ENCODE assay signal across 11 mouse cellular contexts in the genomic region with DNA sequence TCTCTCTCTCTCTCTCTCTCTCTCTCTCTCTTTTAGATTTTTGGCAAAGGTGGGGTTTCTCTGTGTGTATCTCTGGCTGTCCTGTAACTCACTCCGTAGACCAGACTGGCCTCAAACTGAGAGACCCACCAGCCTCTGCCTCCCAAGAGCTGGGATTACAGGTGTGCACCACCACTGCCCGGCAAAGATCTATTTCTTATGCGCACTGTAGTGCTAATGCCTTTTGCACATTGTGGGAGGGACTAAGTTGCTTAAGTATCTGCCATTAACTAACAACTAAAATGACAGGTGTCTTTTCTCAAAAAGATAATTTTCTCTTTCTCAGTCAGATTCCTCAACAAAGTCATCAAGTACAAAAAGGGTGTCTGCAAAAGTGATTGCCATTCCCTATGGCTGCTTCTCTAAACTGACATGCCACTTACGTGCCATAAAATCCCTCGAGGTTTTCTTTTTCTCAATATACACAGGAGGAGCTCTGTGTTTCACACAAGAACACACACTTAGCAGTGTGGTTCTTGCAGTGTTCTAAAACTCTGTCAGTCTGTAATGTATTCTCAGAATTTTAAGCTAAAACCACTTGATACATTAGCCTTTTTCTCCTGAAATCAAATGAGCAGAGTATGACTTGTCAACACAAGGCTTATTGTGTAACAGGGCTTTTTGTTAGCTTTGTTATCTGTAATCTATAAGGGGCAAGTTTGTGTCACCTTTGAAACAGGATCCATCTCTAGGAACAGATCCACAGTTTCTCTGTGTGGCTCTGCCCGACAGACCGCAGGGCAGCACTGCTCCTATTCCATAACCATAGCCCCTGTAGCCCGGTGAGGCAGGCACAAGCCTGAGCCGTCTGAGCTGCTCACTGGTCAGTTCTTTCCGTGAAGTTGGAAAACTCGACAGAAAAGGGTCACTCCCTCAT.
"Had no signal": no experiment of that assay in that cellular context is flagged by ENCODE, and none has a peak within 500 bp of the region (broad histone marks: within the 10 kb centered on the region; RNA-seq: fewer than 3 reads in every experiment).

No protein-coding gene starts in this region.

- H3K9me3 ChIP-seq: limb, embryonic 12.5 days; midbrain, embryonic 10.5 days; midbrain, embryonic 15.5 days had no signal

- H3K27me3 ChIP-seq: limb, embryonic 12.5 days; midbrain, embryonic 15.5 days had no signal

- H3K9ac ChIP-seq: limb, embryonic 12.5 days; midbrain, embryonic 15.5 days had no signal

- H3K4me1 ChIP-seq: limb, embryonic 12.5 days; midbrain, embryonic 10.5 days; midbrain, embryonic 15.5 days had no signal

- DNase-seq: kidney, adult 18-20 months; kidney, postnatal 10 days; kidney, postnatal 4 days; lung, adult 18-20 months; lung, postnatal 36 days; right cerebral cortex, postnatal 14 days; thymus, postnatal 4 days had no signal

- H3K4me2 ChIP-seq: limb, embryonic 12.5 days; midbrain, embryonic 15.5 days had no signal

- ATAC-seq: midbrain, embryonic 15.5 days had no signal

- H3K27ac ChIP-seq: limb, embryonic 12.5 days; midbrain, embryonic 10.5 days; midbrain, embryonic 15.5 days had no signal

- H3K4me3 ChIP-seq: layer of hippocampus, adult 2 months; limb, embryonic 12.5 days; midbrain, embryonic 10.5 days; midbrain, embryonic 15.5 days had no signal
